Mouse (Mus musculus) CH12.LX (cell line): ENCODE measurements at regions not wholly inside any gene's neighbourhood (a gene's known extent, or its start where the extent isn't known, plus 50 kb on each side); places are given as distances from the start of the nearest gene placed in this dataset.

Experiments
- DNase-seq: peaks from one replicate; pipeline ENCODE4 v3.0.0-alpha.2; 2013; ENCODE audit errors: extremely low read depth
- H3K27ac ChIP-seq: 2 replicates; pipeline ENCODE4 v1.5.1; 2012; ENCODE audit warnings: low read depth, mild to moderate bottlenecking, control low read depth, moderate library complexity; ENCODE audit not compliant: insufficient read depth
- H3K27me3 ChIP-seq: replicated peaks from 2 replicates; pipeline ENCODE3; 2012; ENCODE audit warnings: inconsistent platforms
- H3K36me3 ChIP-seq, 2 experiments: replicated peaks in 1 of 2; 2 replicates each; pipeline versions ENCODE3 to v1.6.1; 2012; ENCODE audit warnings: inconsistent platforms in 1 of 2, low read length in 1 of 2, mild to moderate bottlenecking in 1 of 2, mixed read lengths in 1 of 2, moderate library complexity in 1 of 2; ENCODE audit not compliant: control insufficient read depth in 1 of 2, insufficient read depth in 1 of 2
- H3K4me1 ChIP-seq, 2 experiments: 2 replicates each; pipeline ENCODE4 v1.6.1; 2012; ENCODE audit warnings: inconsistent platforms in 1 of 2, moderate library complexity in 1 of 2; ENCODE audit not compliant: insufficient read depth in 2 of 2, control insufficient read depth in 1 of 2
- H3K4me2 ChIP-seq: 2 replicates; pipeline ENCODE4 v1.6.1; 2012; ENCODE audit warnings: low read depth, mild to moderate bottlenecking, control low read depth; ENCODE audit not compliant: poor library complexity, insufficient read depth, severe bottlenecking
- H3K4me3 ChIP-seq, 3 experiments: fragments of 150-350 bp in 1 of 3; sonication (generic) in 1 of 3; replicated peaks in 1 of 3; 2 replicates each; pipeline versions ENCODE3 to v1.5.1; 2011 to 2012; ENCODE audit warnings: low read depth in 2 of 3, low read length in 2 of 3, mild to moderate bottlenecking in 2 of 3, moderate library complexity in 2 of 3, control low read depth in 1 of 3, improper control_type of control experiment in 1 of 3, inconsistent platforms in 1 of 3, mixed read lengths in 1 of 3; ENCODE audit not compliant: poor library complexity in 1 of 3
- H3K79me2 ChIP-seq: replicated peaks from 2 replicates; pipeline ENCODE4 v1.6.1; 2012; ENCODE audit warnings: mild to moderate bottlenecking, moderate library complexity; ENCODE audit not compliant: control insufficient read depth, poor library complexity, insufficient read depth, severe bottlenecking; ENCODE audit errors: extremely low read depth
- H3K9ac ChIP-seq: 2 replicates; pipeline ENCODE4 v1.6.1; 2012; ENCODE audit warnings: low read depth, mild to moderate bottlenecking, control low read depth, moderate library complexity; ENCODE audit not compliant: insufficient read depth
- H3K9me3 ChIP-seq: replicated peaks from 2 replicates; pipeline ENCODE3; 2012; ENCODE audit warnings: low read length, inconsistent platforms, mixed read lengths
- CHD1 ChIP-seq: IDR thresholded peaks from 2 replicates; pipeline ENCODE4 v1.6.1; 2012; ENCODE audit warnings: low read depth, low read length, improper control_type of control experiment, inconsistent platforms
- CTCF ChIP-seq, 2 experiments: IDR thresholded peaks in 1 of 2; conservative IDR thresholded peaks in 1 of 2; 2 replicates each; pipeline ENCODE4 v1.5.1; 2011 to 2012; ENCODE audit warnings: low read depth in 2 of 2, low read length in 2 of 2, improper control_type of control experiment in 1 of 2, inconsistent platforms in 1 of 2, mild to moderate bottlenecking in 1 of 2, moderate library complexity in 1 of 2
- ELF1 ChIP-seq: IDR thresholded peaks from 2 replicates; pipeline ENCODE4 v1.6.1; 2014; ENCODE audit warnings: low read depth, mild to moderate bottlenecking, inconsistent platforms, low read length, improper control_type of control experiment
- EP300 ChIP-seq: IDR thresholded peaks from 2 replicates; pipeline ENCODE4 v1.6.1; 2011; ENCODE audit warnings: low read length, improper control_type of control experiment
- ETS1 ChIP-seq: conservative IDR thresholded peaks from 2 replicates; pipeline ENCODE4 v1.6.1; 2012; ENCODE audit warnings: low read depth, mild to moderate bottlenecking, inconsistent platforms, low read length, improper control_type of control experiment, moderate library complexity
- HCFC1 ChIP-seq: IDR thresholded peaks from 2 replicates; pipeline ENCODE4 v1.6.1; 2012; ENCODE audit warnings: low read depth, mild to moderate bottlenecking, inconsistent platforms, low read length, improper control_type of control experiment
- KAT2A ChIP-seq: IDR thresholded peaks from 2 replicates; pipeline ENCODE4 v1.6.1; 2012; ENCODE audit warnings: low read length, improper control_type of control experiment, inconsistent platforms; ENCODE audit not compliant: insufficient replicate concordance
- MAX ChIP-seq: IDR thresholded peaks from 2 replicates; pipeline ENCODE4 v1.6.1; 2011; ENCODE audit warnings: low read length, improper control_type of control experiment
- MAZ ChIP-seq: IDR thresholded peaks from 2 replicates; pipeline ENCODE4 v1.6.1; 2012; ENCODE audit warnings: low read depth, mild to moderate bottlenecking, inconsistent platforms, low read length, improper control_type of control experiment, moderate library complexity
- MYC ChIP-seq: IDR thresholded peaks from 2 replicates; pipeline ENCODE4 v1.6.1; 2011; ENCODE audit warnings: low read depth, mild to moderate bottlenecking, improper control_type of control experiment, low read length
- POLR2A ChIP-seq: IDR thresholded peaks from 2 replicates; pipeline ENCODE4 v1.6.1; 2011; ENCODE audit warnings: low read depth, mild to moderate bottlenecking, improper control_type of control experiment, low read length
- RAD21 ChIP-seq: IDR thresholded peaks from 2 replicates; pipeline ENCODE4 v1.6.1; 2011; ENCODE audit warnings: low read depth, mild to moderate bottlenecking, low read length, improper control_type of control experiment, moderate library complexity
- RCOR1 ChIP-seq: conservative IDR thresholded peaks from 2 replicates; pipeline ENCODE4 v1.6.1; 2012; ENCODE audit warnings: low read depth, mild to moderate bottlenecking, inconsistent platforms, low read length, improper control_type of control experiment
- TBP ChIP-seq: conservative IDR thresholded peaks from 2 replicates; pipeline ENCODE4 v1.6.1; 2011; ENCODE audit warnings: low read depth, low read length, improper control_type of control experiment
- TCF12 ChIP-seq: IDR thresholded peaks from 2 replicates; pipeline ENCODE4 v1.6.1; 2014; ENCODE audit warnings: low read depth, mild to moderate bottlenecking, inconsistent platforms, low read length, improper control_type of control experiment
- UBTF ChIP-seq: IDR thresholded peaks from 2 replicates; pipeline ENCODE4 v1.6.1; 2012; ENCODE audit warnings: low read depth, mild to moderate bottlenecking, inconsistent platforms, low read length, improper control_type of control experiment, moderate library complexity
- USF1 ChIP-seq: IDR thresholded peaks from 2 replicates; pipeline ENCODE4 v1.6.1; 2014; ENCODE audit warnings: low read depth, mild to moderate bottlenecking, inconsistent platforms, low read length, improper control_type of control experiment
- ZC3H11A ChIP-seq: IDR thresholded peaks from 2 replicates; pipeline ENCODE4 v1.6.1; 2012; ENCODE audit warnings: low read depth, mild to moderate bottlenecking, inconsistent platforms, low read length, improper control_type of control experiment
- ZNF384 ChIP-seq: IDR thresholded peaks from 2 replicates; pipeline ENCODE4 v1.6.1; 2012; ENCODE audit warnings: low read depth, low read length, improper control_type of control experiment, inconsistent platforms
- dilution Hi-C: fragments of 300-500 bp; cut with MboI; formaldehyde crosslinking; loops from 2 replicates; pipeline ENCODE4 v1.14.3; 2020; ENCODE audit warnings: low sequenced_read_pairs; ENCODE audit not compliant: extremely low pct_unique_long_range_greater_than_20kb, extremely low pct_ligation_motif_present
- in situ Hi-C: fragments of 300-500 bp; cut with MboI; formaldehyde crosslinking; loops from 3 replicates; pipeline ENCODE4 v1.14.3; 2019; ENCODE audit warnings: low sequenced_read_pairs, low pct_ligation_motif_present, low pct_unique_long_range_greater_than_20kb, mixed read lengths

DNA sequence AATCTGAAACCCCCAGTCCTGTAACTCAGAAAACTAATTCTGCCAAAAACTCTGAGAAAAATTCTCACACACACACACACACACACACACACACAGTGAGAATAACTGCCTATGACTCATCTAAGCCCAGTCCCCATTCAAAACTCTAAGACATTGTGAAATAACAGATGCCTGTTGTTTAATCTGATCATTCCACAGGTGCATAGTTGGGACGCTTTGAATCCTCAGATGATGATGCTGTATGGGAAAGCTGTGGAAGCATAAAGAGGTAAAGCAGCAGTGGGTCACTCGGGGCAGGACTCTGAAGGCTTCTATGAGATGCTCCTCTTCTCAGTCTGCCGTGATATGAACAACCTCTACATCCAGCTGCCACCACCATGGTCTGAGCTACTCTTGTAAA lies 62.9 kb upstream of the Isx start:
- no peak for DNase-seq
- Histone ChIP-seq H3K4me1 (no peaks in the 10 kb centered on the region), H3K9me3 (no peaks in the 10 kb centered on the region), H3K79me2 (no peaks in the 10 kb centered on the region), H3K27me3 (peaks cover 61% of the 10 kb centered on the region), H3K4me2 (no peak overlapping the region), H3K4me3 (no peak overlapping the region), H3K36me3 (no peaks in the 10 kb centered on the region), H3K27ac (no peak overlapping the region), H3K9ac (no peak overlapping the region)
- no peak for TF ChIP-seq RAD21
- no peak for TF ChIP-seq POLR2A
- TF ChIP-seq KAT2A = no peak
- no peak for TF ChIP-seq MYC
- TF ChIP-seq MAX = no peak
- no peak for TF ChIP-seq ETS1
- no peak for TF ChIP-seq MAZ
- no peak for TF ChIP-seq TBP
- TF ChIP-seq ZNF384 = no peak
- no peak for TF ChIP-seq UBTF
- no peak for TF ChIP-seq CHD1
- TF ChIP-seq USF1 = no peak
- TF ChIP-seq TCF12 = no peak
- TF ChIP-seq HCFC1 = no peak
- no peak for TF ChIP-seq RCOR1
- no peak for TF ChIP-seq EP300
- no peak for TF ChIP-seq ZC3H11A
- no peak for TF ChIP-seq ELF1
- dilution Hi-C loops = no loop called here
- in situ Hi-C loops = no loop called here

DNA sequence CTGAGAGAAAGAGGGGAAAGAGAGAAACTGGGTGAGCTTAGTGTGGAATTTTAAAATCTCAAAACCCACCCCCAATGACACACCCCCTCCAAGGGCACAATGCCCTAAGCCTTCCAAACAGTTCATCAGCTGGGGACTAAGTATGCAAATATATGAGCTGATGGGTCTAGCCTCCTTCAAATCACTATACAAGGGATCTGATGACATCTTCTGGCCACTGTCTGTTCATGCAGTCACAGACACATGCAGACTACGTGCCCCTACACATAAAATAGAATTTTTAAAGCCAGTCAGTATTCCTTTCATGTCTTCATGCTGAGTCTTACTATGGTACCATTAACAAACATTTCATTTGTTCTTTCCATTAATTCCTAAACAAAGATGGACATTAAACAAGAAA lies 54.5 kb upstream of the Isx start:
- peaks cover 55% of the 10 kb centered on the region for H3K27me3 ChIP-seq
- no peaks in the 10 kb centered on the region for H3K9me3 ChIP-seq
- no peaks in the 10 kb centered on the region for H3K79me2 ChIP-seq
- DNase-seq = peak; percentile 1
- no peaks in the 10 kb centered on the region for H3K4me1 ChIP-seq
- TF ChIP-seq RCOR1 (no peak), RAD21 (peak; percentile 45), CTCF (conservative IDR thresholded peaks at IDR 0.05 in 1 of 2, IDR thresholded peaks at IDR 0.05 in 1 of 2; ENCODE audit: low read depth in 2 of 2, low read length in 2 of 2) (peak in 1 of 2 experiments; percentile 34; a peak in 2 of 4 replicates)
- no peak overlapping the region for H3K4me2 ChIP-seq
- H3K9ac ChIP-seq = no peak overlapping the region
- H3K4me3 ChIP-seq = no peak overlapping the region
- in situ Hi-C loops = no loop called here
- H3K27ac ChIP-seq = no peak overlapping the region
- H3K36me3 ChIP-seq = no peaks in the 10 kb centered on the region
- dilution Hi-C loops = no loop called here
